Mouse (Mus musculus) kidney, embryonic 14.5 days (tissue): ENCODE measurements around the gene Gkap1. TPM values are rescaled to one million over a fixed set of nuclear protein-coding genes. Genes with fewer than 3 reads are reported as not detected.
A peak's percentile ranks its signal among the peaks of the same experiment; 100 is the strongest.

ENCODE experiments used
- ATAC-seq: fragments of 200-750 bp; cut with Nextera tagmentation; 2 replicates; pipeline ENCODE4 v1.8.0; 2017; ENCODE audit warnings: moderate number of reproducible peaks, mild to moderate bottlenecking, moderate TSS enrichment, moderate library complexity; ENCODE audit not compliant: low FRiP score, low TSS enrichment
- H3K27ac ChIP-seq: fragments of 300-500 bp; sonication (generic); 2 replicates; pipeline ENCODE4 v1.5.1; 2014; ENCODE audit warnings: low read depth, mild to moderate bottlenecking, low read length, moderate library complexity, mixed read lengths
- H3K27me3 ChIP-seq: fragments of 300-500 bp; sonication (generic); 2 replicates; pipeline ENCODE4 v1.6.1; 2014; ENCODE audit warnings: mild to moderate bottlenecking, low read length; ENCODE audit not compliant: control insufficient read depth, insufficient read depth
- H3K36me3 ChIP-seq: fragments of 300-500 bp; sonication (generic); 2 replicates; pipeline ENCODE4 v1.6.1; 2014; ENCODE audit warnings: low read length, mixed read lengths; ENCODE audit not compliant: control insufficient read depth, insufficient read depth
- H3K4me1 ChIP-seq: fragments of 300-500 bp; sonication (generic); 2 replicates; pipeline ENCODE4 v1.6.1; 2014; ENCODE audit warnings: low read length, mixed read lengths; ENCODE audit not compliant: control insufficient read depth, insufficient read depth
- H3K4me2 ChIP-seq: fragments of 300-500 bp; sonication (generic); replicated peaks from 2 replicates; pipeline ENCODE4 v1.6.1; 2014; ENCODE audit warnings: low read depth, mild to moderate bottlenecking, low read length
- H3K4me3 ChIP-seq: fragments of 300-500 bp; sonication (generic); 2 replicates; pipeline ENCODE4 v1.5.1; 2014; ENCODE audit warnings: mild to moderate bottlenecking, low read length
- H3K9ac ChIP-seq: fragments of 300-500 bp; sonication (generic); 2 replicates; pipeline ENCODE4 v1.6.1; 2014; ENCODE audit warnings: low read depth, mild to moderate bottlenecking, low read length, moderate library complexity
- H3K9me3 ChIP-seq: fragments of 300-500 bp; sonication (generic); 2 replicates; pipeline ENCODE4 v1.6.1; 2016; ENCODE audit warnings: low read length; ENCODE audit not compliant: control insufficient read depth
- WGBS: fragments of 180-500 bp; shearing (Covaris S2); extraction: QIAGEN DNeasy Blood & Tissue Kit; methylation state at CpG from one replicate; pipeline ENCODE4 v1.1.7; 2014; 5-methylcytosine and 5-hydroxymethylcytosine counted together
- polyA plus RNA-seq: library from polyadenylated mRNA; unstranded; fragments of >200 nt; fragmentation: Nextera tagmentation; extraction: Ambion mirVana; gene quantifications from 2 replicates; pipeline ENCODE4 v1.2.1, GENCODE M21; 2014

The Gkap1 gene
- polyA plus RNA-seq, 1 experiment from 2014 or later, result 26.9 TPM

- Histone ChIP-seq H3K27ac (no peak overlapping the region), H3K36me3 (peaks cover 3% of the 10 kb centered on the region; the same call in 1 of the 2 replicates), H3K9ac (no peak overlapping the region), H3K27me3 (no peaks in the 10 kb centered on the region), H3K9me3 (no peaks in the 10 kb centered on the region), H3K4me2 (no peak overlapping the region), H3K4me3 (no peak overlapping the region), H3K4me1 (no peaks in the 10 kb centered on the region)
- WGBS, result 87% methylated on average over 7 of the region's 7 CpGs
- no peak for ATAC-seq
Measured at GRCm38 (mm10) chr13:58236536-58236935, 39.0 kb downstream of the Gkap1 start.

- no peak overlapping the region for H3K4me2 ChIP-seq
- H3K9me3 ChIP-seq, result no peaks in the 10 kb centered on the region
- H3K9ac ChIP-seq, result no peak overlapping the region
- H3K27me3 ChIP-seq, result no peaks in the 10 kb centered on the region
- 54% methylated on average over 5 of the region's 5 CpGs for WGBS
- no peak for ATAC-seq
- H3K4me3 ChIP-seq, result no peak overlapping the region
- H3K27ac ChIP-seq, result no peak overlapping the region
- no peaks in the 10 kb centered on the region for H3K4me1 ChIP-seq
- no peaks in the 10 kb centered on the region for H3K36me3 ChIP-seq
Measured at GRCm38 (mm10) chr13:58232611-58233010, 42.9 kb downstream of the Gkap1 start.

GRCm38 (mm10) chr13:58232070-58232469, 43.4 kb downstream of the Gkap1 start:
- Histone ChIP-seq H3K27ac (no peak overlapping the region), H3K27me3 (no peaks in the 10 kb centered on the region), H3K4me3 (no peak overlapping the region), H3K9ac (no peak overlapping the region), H3K9me3 (no peaks in the 10 kb centered on the region), H3K36me3 (no peaks in the 10 kb centered on the region), H3K4me2 (no peak overlapping the region), H3K4me1 (no peaks in the 10 kb centered on the region)
- ATAC-seq, result no peak
- WGBS, result 90% methylated on average over 8 of the region's 8 CpGs

- Histone ChIP-seq H3K4me1 (no peaks in the 10 kb centered on the region), H3K9me3 (no peaks in the 10 kb centered on the region), H3K27ac (no peak overlapping the region), H3K4me2 (no peak overlapping the region), H3K27me3 (no peaks in the 10 kb centered on the region), H3K36me3 (no peaks in the 10 kb centered on the region), H3K9ac (no peak overlapping the region), H3K4me3 (no peak overlapping the region)
- ATAC-seq, result no peak
- WGBS, result 89% methylated on average over 2 of the region's 2 CpGs
Measured at GRCm38 (mm10) chr13:58228624-58229023, 46.9 kb downstream of the Gkap1 start.

GRCm38 (mm10) chr13:58225694-58226093, 49.8 kb downstream of the Gkap1 start:
- Histone ChIP-seq H3K4me1 (no peaks in the 10 kb centered on the region), H3K27ac (no peak overlapping the region), H3K9me3 (no peaks in the 10 kb centered on the region), H3K9ac (no peak overlapping the region), H3K27me3 (no peaks in the 10 kb centered on the region), H3K4me3 (no peak overlapping the region), H3K36me3 (no peaks in the 10 kb centered on the region), H3K4me2 (no peak overlapping the region)
- 71% methylated on average over 8 of the region's 8 CpGs for WGBS
- no peak for ATAC-seq

- Histone ChIP-seq H3K4me3 (no peak overlapping the region), H3K27ac (no peak overlapping the region), H3K4me2 (no peak overlapping the region), H3K36me3 (no peaks in the 10 kb centered on the region), H3K9me3 (no peaks in the 10 kb centered on the region), H3K4me1 (peaks cover 7% of the 10 kb centered on the region; the same call in 1 of the 2 replicates), H3K27me3 (no peaks in the 10 kb centered on the region), H3K9ac (no peak overlapping the region)
- 64% methylated on average over 3 of the region's 3 CpGs for WGBS
- ATAC-seq, result no peak
Measured at GRCm38 (mm10) chr13:58220206-58220605, 55.3 kb downstream of the Gkap1 start.

GRCm38 (mm10) chr13:58217536-58217935, 58.0 kb downstream of the Gkap1 start:
- Histone ChIP-seq H3K27ac (no peak overlapping the region), H3K9ac (no peak overlapping the region), H3K4me1 (peaks cover 20% of the 10 kb centered on the region), H3K27me3 (no peaks in the 10 kb centered on the region), H3K9me3 (no peaks in the 10 kb centered on the region), H3K4me2 (no peak overlapping the region), H3K36me3 (no peaks in the 10 kb centered on the region), H3K4me3 (no peak overlapping the region)
- no peak for ATAC-seq
- WGBS, result 96% methylated on average over 2 of the region's 2 CpGs

GRCm38 (mm10) chr13:58216395-58216794, 59.1 kb downstream of the Gkap1 start:
- Histone ChIP-seq H3K27me3 (no peaks in the 10 kb centered on the region), H3K4me2 (peak overlapping the region; percentile 86), H3K9me3 (no peaks in the 10 kb centered on the region), H3K4me3 (peak overlapping the region; percentile 99), H3K27ac (no peak overlapping the region), H3K36me3 (no peaks in the 10 kb centered on the region), H3K9ac (peak overlapping the region; percentile 97; the same call in 1 of the 2 replicates), H3K4me1 (peaks cover 26% of the 10 kb centered on the region)
- ATAC-seq, result no peak
- WGBS, result 84% methylated on average over 9 of the region's 9 CpGs

- peak; percentile 92 for ATAC-seq
- WGBS, result 3% methylated on average over 58 of the region's 62 CpGs
- H3K4me2 ChIP-seq, result peak within 1 kb of the TSS; percentile 86
Measured at GRCm38 (mm10) chr13:58215592-58216341, 59.7 kb downstream of the Gkap1 start, which contains the start of gene Ubqln1. Ubqln1 (minus strand) TSS chr13:58215653.

More at GRCm38 (mm10) chr13:58215592-58216341, 59.7 kb downstream of the Gkap1 start, which contains the start of gene Ubqln1:
- H3K27me3 ChIP-seq, result no peaks in the 10 kb centered on the region
- H3K36me3 ChIP-seq, result no peaks in the 10 kb centered on the region
- peaks cover 26% of the 10 kb centered on the region for H3K4me1 ChIP-seq
- peak within 1 kb of the TSS; percentile 97 for H3K9ac ChIP-seq
- peak within 1 kb of the TSS; percentile 99 for H3K4me3 ChIP-seq
- no peaks in the 10 kb centered on the region for H3K9me3 ChIP-seq
- peak within 1 kb of the TSS; percentile 80 for H3K27ac ChIP-seq
